Mouse (Mus musculus) cerebellum, adult 11-12 months (tissue): ENCODE results near the gene 9230104L09Rik.

Experiments used
- DNase-seq: peaks from one replicate; pipeline ENCODE4 v3.0.0; 2022

The 9230104L09Rik gene

GRCm38 (mm10) chr2:148856630-148857400 lies 8.0 kb downstream of the 9230104L09Rik start:
- DNase-seq = no peak

GRCm38 (mm10) chr2:148851116-148851906 lies 13.5 kb downstream of the 9230104L09Rik start:
- peak; percentile 66 for DNase-seq

GRCm38 (mm10) chr2:148839224-148839623 lies 25.6 kb downstream of the 9230104L09Rik start:
- no peak for DNase-seq

- no peak for DNase-seq
These were observed 26.6 kb downstream of the 9230104L09Rik start for GRCm38 (mm10) chr2:148838075-148838777.

GRCm38 (mm10) chr2:148834912-148835311 lies 29.9 kb downstream of the 9230104L09Rik start, which contains the start of gene Cst9:
Gene Cst9, plus strand, starts transcription at chr2:148835147.
- no peak for DNase-seq

DNA sequence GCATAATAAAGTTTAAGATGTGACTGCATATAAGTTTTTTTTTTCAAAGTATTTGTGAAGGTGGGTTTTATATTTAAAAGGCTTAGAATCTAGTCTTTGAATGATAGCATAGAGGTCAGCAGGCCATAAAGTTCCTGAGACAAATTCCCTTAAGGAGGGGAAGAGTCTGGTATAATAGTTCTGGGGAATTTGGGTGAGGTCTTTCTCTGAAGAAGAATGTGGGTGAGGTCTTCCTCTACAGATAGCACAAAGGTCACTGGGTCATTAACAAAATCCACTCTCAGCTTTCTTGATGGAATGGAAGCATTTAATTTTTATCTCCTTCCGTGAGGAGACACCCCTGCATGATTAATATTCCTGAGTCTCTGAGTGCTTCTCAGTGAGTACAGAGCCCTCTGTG lies 38.9 kb downstream of the 9230104L09Rik start:
- DNase-seq = no peak

GRCm38 (mm10) chr2:148819909-148820308 lies 44.9 kb downstream of the 9230104L09Rik start, which contains the start of gene Cst13:
Gene Cst13, plus strand, starts transcription at chr2:148820081.
- DNase-seq = no peak

GRCm38 (mm10) chr2:148806696-148807095 lies 58.1 kb downstream of the 9230104L09Rik start:
- no peak for DNase-seq

- peak; percentile 88 for DNase-seq
These were observed 63.3 kb downstream of the 9230104L09Rik start for GRCm38 (mm10) chr2:148801491-148801921.

DNA sequence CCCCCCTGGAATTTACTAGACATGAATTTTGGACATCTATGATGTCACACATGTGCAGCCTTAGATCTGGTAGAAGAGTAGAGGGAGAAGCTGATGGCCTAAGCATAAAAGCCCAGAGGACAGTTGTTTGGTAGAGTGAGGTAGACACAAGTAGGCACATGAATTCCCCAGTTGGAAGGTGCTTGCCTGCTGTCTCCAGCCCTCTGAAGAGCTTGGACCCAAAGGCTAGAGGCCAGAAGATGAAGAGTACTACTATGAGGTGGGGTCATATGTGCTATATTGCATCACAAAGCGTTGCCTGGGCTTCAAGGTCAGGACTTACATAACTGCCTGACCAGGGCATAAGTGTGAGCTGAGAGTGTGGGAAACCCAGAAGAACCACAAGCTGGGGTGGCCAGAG lies 66.4 kb downstream of the 9230104L09Rik start, which contains the start of gene Cst8:
Gene Cst8 (plus strand): TSS at position 301 of the 400 bp plus-strand sequence.
- DNase-seq = no peak
